Mouse (Mus musculus): ENCODE results near the gene Ak3. TPM values are rescaled to one million over a fixed set of nuclear protein-coding genes. Genes with fewer than 3 reads are reported as not detected.

Ak3 gene
- 69.8 and 88.2 TPM in 2 replicates for polyA plus RNA-seq (2014; fragmentation: Nextera tagmentation; extraction: Ambion mirVana)

GRCm38 (mm10) chr19:29047334-29048170 lies at the start of gene Ak3:
Gene Ak3, minus strand, starts transcription at chr19:29047961.
- H3K9me3 ChIP-seq (ENCODE audit: control insufficient read depth, low read length): no peaks in the 10 kb centered on the region
- peak within 1 kb of the TSS; percentile 90 for H3K9ac ChIP-seq
- DNase-seq (ENCODE audit: low spot score) (peak; percentile 60), ATAC-seq (ENCODE audit: low FRiP score) (peak; percentile 91)
- H3K4me1 ChIP-seq (replicated peaks; ENCODE audit: control insufficient read depth, insufficient read depth, low read length): peaks cover 16% of the 10 kb centered on the region
- no peaks in the 10 kb centered on the region for H3K36me3 ChIP-seq (replicated peaks; ENCODE audit: control insufficient read depth, insufficient read depth)
- peak within 1 kb of the TSS; percentile 76 for H3K4me3 ChIP-seq (replicated peaks; ENCODE audit: low read length)
- under 1% methylated on average over 68 of the region's 68 CpGs for WGBS
- H3K27ac ChIP-seq: peak within 1 kb of the TSS; percentile 79
- H3K27me3 ChIP-seq (ENCODE audit: control insufficient read depth, insufficient read depth, low read length): no peaks in the 10 kb centered on the region
- H3K4me2 ChIP-seq (replicated peaks): peak within 1 kb of the TSS; percentile 72

GRCm38 (mm10) chr19:29092194-29092593 lies 44.4 kb upstream of the Ak3 start:
- no peaks in the 10 kb centered on the region for H3K27me3 ChIP-seq (ENCODE audit: control insufficient read depth, insufficient read depth, low read length)
- no peak overlapping the region for H3K4me3 ChIP-seq (replicated peaks; ENCODE audit: low read length)
- H3K4me1 ChIP-seq (replicated peaks; ENCODE audit: control insufficient read depth, insufficient read depth, low read length): no peaks in the 10 kb centered on the region
- DNase-seq (ENCODE audit: low spot score) (no peak), ATAC-seq (ENCODE audit: low FRiP score) (no peak)
- no peak overlapping the region for H3K4me2 ChIP-seq (replicated peaks)
- no peaks in the 10 kb centered on the region for H3K36me3 ChIP-seq (replicated peaks; ENCODE audit: control insufficient read depth, insufficient read depth)
- no peaks in the 10 kb centered on the region for H3K9me3 ChIP-seq (ENCODE audit: control insufficient read depth, low read length)
- no peak overlapping the region for H3K27ac ChIP-seq
- H3K9ac ChIP-seq: no peak overlapping the region

- no peak overlapping the region for H3K9ac ChIP-seq
- H3K4me2 ChIP-seq (replicated peaks): no peak overlapping the region
- H3K36me3 ChIP-seq (replicated peaks; ENCODE audit: control insufficient read depth, insufficient read depth): no peaks in the 10 kb centered on the region
- no peaks in the 10 kb centered on the region for H3K4me1 ChIP-seq (replicated peaks; ENCODE audit: control insufficient read depth, insufficient read depth, low read length)
- H3K27ac ChIP-seq: no peak overlapping the region
- H3K27me3 ChIP-seq (ENCODE audit: control insufficient read depth, insufficient read depth, low read length): no peaks in the 10 kb centered on the region
- no peaks in the 10 kb centered on the region for H3K9me3 ChIP-seq (ENCODE audit: control insufficient read depth, low read length)
- WGBS: 86% methylated on average over 6 of the region's 6 CpGs
- H3K4me3 ChIP-seq (replicated peaks; ENCODE audit: low read length): no peak overlapping the region
- no peak for DNase-seq (ENCODE audit: low spot score)
- no peak for ATAC-seq (ENCODE audit: low FRiP score)
Measured at GRCm38 (mm10) chr19:29088628-29089027, 40.9 kb upstream of the Ak3 start.

GRCm38 (mm10) chr19:29074802-29075201 lies 27.0 kb upstream of the Ak3 start:
- 72% methylated on average over 6 of the region's 6 CpGs for WGBS
- ATAC-seq (ENCODE audit: low FRiP score) (no peak), DNase-seq (ENCODE audit: low spot score) (peak; percentile 39)
- no peaks in the 10 kb centered on the region for H3K9me3 ChIP-seq (ENCODE audit: control insufficient read depth, low read length)
- H3K4me2 ChIP-seq (replicated peaks): no peak overlapping the region
- H3K27me3 ChIP-seq (ENCODE audit: control insufficient read depth, insufficient read depth, low read length): no peaks in the 10 kb centered on the region
- H3K4me1 ChIP-seq (replicated peaks; ENCODE audit: control insufficient read depth, insufficient read depth, low read length): no peaks in the 10 kb centered on the region
- no peak overlapping the region for H3K4me3 ChIP-seq (replicated peaks; ENCODE audit: low read length)
- H3K36me3 ChIP-seq (replicated peaks; ENCODE audit: control insufficient read depth, insufficient read depth): no peaks in the 10 kb centered on the region
- no peak overlapping the region for H3K9ac ChIP-seq
- no peak overlapping the region for H3K27ac ChIP-seq

DNA sequence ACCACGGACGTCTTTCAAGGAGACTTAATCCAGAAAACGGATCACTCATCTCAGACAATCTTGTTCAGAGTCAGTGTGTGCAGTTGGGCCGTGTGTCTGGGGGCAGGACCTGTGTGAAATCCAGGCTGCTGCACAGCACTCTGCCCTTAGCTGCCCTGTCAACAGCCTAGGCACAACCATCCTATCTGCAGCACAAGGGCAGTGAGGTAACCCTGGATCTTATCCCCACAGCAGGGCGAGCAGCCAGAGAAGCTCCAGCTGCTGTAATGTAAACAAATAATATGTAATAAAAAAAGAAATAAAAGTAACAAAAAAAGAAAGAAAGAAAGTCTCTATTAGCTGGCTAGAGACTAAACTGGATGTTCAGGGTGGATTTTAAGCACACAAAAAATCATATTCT lies 21.4 kb upstream of the Ak3 start:
- H3K36me3 ChIP-seq (replicated peaks; ENCODE audit: control insufficient read depth, insufficient read depth): no peaks in the 10 kb centered on the region
- 84% methylated on average over 5 of the region's 5 CpGs for WGBS
- no peaks in the 10 kb centered on the region for H3K9me3 ChIP-seq (ENCODE audit: control insufficient read depth, low read length)
- no peaks in the 10 kb centered on the region for H3K27me3 ChIP-seq (ENCODE audit: control insufficient read depth, insufficient read depth, low read length)
- H3K9ac ChIP-seq: no peak overlapping the region
- ATAC-seq (ENCODE audit: low FRiP score): no peak
- H3K4me2 ChIP-seq (replicated peaks): no peak overlapping the region
- 0 out of 2 replicates have a peak, but pooled peaks cover 4% of the 10 kb centered on the region for H3K4me1 ChIP-seq (replicated peaks; ENCODE audit: control insufficient read depth, insufficient read depth, low read length)
- no peak overlapping the region for H3K4me3 ChIP-seq (replicated peaks; ENCODE audit: low read length)
- DNase-seq (ENCODE audit: low spot score): no peak
- no peak overlapping the region for H3K27ac ChIP-seq

GRCm38 (mm10) chr19:29066981-29067471 lies 19.3 kb upstream of the Ak3 start:
- H3K27ac ChIP-seq: no peak overlapping the region
- no peak for DNase-seq (ENCODE audit: low spot score)

GRCm38 (mm10) chr19:29064451-29065102 lies 16.8 kb upstream of the Ak3 start:
- H3K36me3 ChIP-seq (replicated peaks; ENCODE audit: control insufficient read depth, insufficient read depth): no peaks in the 10 kb centered on the region
- 0 out of 2 replicates have a peak, but pooled peaks cover 4% of the 10 kb centered on the region for H3K4me1 ChIP-seq (replicated peaks; ENCODE audit: control insufficient read depth, insufficient read depth, low read length)
- no peak overlapping the region for H3K27ac ChIP-seq
- H3K9me3 ChIP-seq (ENCODE audit: control insufficient read depth, low read length): no peaks in the 10 kb centered on the region
- H3K4me3 ChIP-seq (replicated peaks; ENCODE audit: low read length): no peak overlapping the region
- ATAC-seq (ENCODE audit: low FRiP score) (peak; percentile 19; the same call in 1 of the 2 replicates), DNase-seq (ENCODE audit: low spot score) (no peak)
- H3K9ac ChIP-seq: no peak overlapping the region
- 65% methylated on average over 9 of the region's 9 CpGs for WGBS
- H3K4me2 ChIP-seq (replicated peaks): peak overlapping the region; percentile 49
- no peaks in the 10 kb centered on the region for H3K27me3 ChIP-seq (ENCODE audit: control insufficient read depth, insufficient read depth, low read length)

More at GRCm38 (mm10) chr19:29066981-29067471, 19.3 kb upstream of the Ak3 start:
- no peaks in the 10 kb centered on the region for H3K36me3 ChIP-seq (replicated peaks; ENCODE audit: control insufficient read depth, insufficient read depth)
- H3K4me3 ChIP-seq (replicated peaks; ENCODE audit: low read length): peak overlapping the region; percentile 5; the same call in 1 of the 2 replicates
- H3K4me1 ChIP-seq (replicated peaks; ENCODE audit: control insufficient read depth, insufficient read depth, low read length): 0 out of 2 replicates have a peak, but pooled peaks cover 4% of the 10 kb centered on the region
- no peaks in the 10 kb centered on the region for H3K9me3 ChIP-seq (ENCODE audit: control insufficient read depth, low read length)
- WGBS: 19% methylated on average over 11 of the region's 11 CpGs
- no peak overlapping the region for H3K9ac ChIP-seq
- 0 out of 2 replicates have a peak, but pooled peaks have one; percentile 27 for ATAC-seq (ENCODE audit: low FRiP score)
- H3K4me2 ChIP-seq (replicated peaks): peak overlapping the region; percentile 40
- no peaks in the 10 kb centered on the region for H3K27me3 ChIP-seq (ENCODE audit: control insufficient read depth, insufficient read depth, low read length)

GRCm38 (mm10) chr19:29063577-29064363 lies 16.0 kb upstream of the Ak3 start:
- Histone ChIP-seq H3K27me3 (ENCODE audit: control insufficient read depth, insufficient read depth, low read length) (no peaks in the 10 kb centered on the region), H3K27ac (no peak overlapping the region), H3K4me1 (replicated peaks; ENCODE audit: control insufficient read depth, insufficient read depth, low read length) (0 out of 2 replicates have a peak, but pooled peaks cover 4% of the 10 kb centered on the region), H3K9ac (no peak overlapping the region), H3K4me3 (replicated peaks; ENCODE audit: low read length) (0 out of 2 replicates have a peak overlapping the region, but pooled peaks have one; percentile 6), H3K36me3 (replicated peaks; ENCODE audit: control insufficient read depth, insufficient read depth) (no peaks in the 10 kb centered on the region), H3K9me3 (ENCODE audit: control insufficient read depth, low read length) (no peaks in the 10 kb centered on the region), H3K4me2 (replicated peaks) (peak overlapping the region; percentile 49)
- DNase-seq (ENCODE audit: low spot score): peak; percentile 97
- 17% methylated on average over 18 of the region's 18 CpGs for WGBS
- ATAC-seq (ENCODE audit: low FRiP score): peak; percentile 76; the same call in 1 of the 2 replicates

Measured in hindbrain, embryonic 14.5 days (tissue).